Mouse (Mus musculus): ENCODE results near the gene Tshb. TPM values are rescaled to one million over a fixed set of nuclear protein-coding genes. Genes with fewer than 3 reads are reported as not detected.
A peak's percentile ranks its signal among the peaks of the same experiment; 100 is the strongest.

The Tshb gene
- not detected for total RNA-seq (2021)
- long read RNA-seq, experiment 1, result 0 reads
- long read RNA-seq, experiment 2, result 0 reads

DNA sequence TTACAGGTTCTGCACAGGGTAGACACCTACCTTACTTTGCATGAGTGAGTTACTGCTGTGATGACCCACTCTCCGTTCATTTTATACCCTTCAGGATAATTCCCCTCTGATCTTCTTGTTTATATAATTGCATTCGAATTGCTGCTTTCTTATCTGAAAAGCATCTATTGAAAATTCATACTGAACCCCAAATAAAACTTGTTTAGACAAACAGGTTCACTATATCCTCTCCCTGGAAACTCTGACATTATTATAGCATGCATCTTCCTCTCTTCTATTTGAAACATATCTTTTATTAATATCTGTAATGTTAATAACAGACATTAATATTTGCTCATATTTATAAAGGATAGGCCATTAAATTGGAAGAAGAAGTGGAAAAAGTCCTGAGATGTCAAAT is at the start of gene Tshb:
TSS of gene Tshb (minus strand) at position 101 of the 400 bp plus-strand sequence.
- DNase-seq (ENCODE audit: low spot score), result no peak

GRCm38 (mm10) chr3:102803937-102804336 is 21.4 kb upstream of the Tshb start:
- peak; percentile 75 for DNase-seq (ENCODE audit: low spot score)

DNA sequence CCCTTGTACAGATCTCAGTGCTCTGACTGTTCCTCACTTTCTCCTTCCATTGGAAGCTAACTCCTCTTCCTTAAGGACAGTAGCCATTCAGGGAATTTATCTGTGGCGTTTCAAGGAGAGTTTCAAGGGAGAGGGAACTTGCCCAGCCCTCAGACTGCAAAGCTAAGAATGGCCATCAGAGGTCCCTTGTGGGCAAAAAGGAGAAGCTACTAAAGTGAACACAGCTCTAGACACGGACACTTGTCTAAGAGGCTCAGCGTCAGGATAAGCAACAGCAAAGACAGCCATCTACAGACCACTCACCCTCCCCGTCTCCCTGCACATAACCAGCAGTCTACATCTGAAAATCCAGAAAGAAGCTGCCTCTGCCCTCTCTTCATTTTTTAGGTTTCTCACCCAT is 4.9 kb upstream of the Tshb start:
- DNase-seq (ENCODE audit: low spot score), result no peak

DNA sequence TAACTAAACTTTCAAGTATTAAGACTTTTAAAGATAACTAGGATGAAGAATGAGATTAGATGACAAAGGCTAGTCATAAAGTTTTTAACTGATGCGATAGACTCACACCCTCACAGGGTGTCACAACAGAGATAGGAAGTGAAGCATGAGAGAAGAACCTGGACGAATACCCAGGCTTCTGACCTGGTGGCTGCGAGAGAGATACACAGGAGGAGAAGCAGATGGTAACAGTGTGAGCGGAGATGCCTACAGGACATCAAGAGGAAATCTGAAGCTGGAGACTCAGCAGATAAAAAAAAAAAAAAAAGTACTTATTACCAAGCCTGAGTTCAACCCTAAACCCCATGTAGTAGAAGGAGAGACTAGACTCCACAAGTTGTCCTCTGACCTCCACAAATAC is 9.5 kb downstream of the Tshb start:
- no peak for DNase-seq (ENCODE audit: low spot score)

GRCm38 (mm10) chr3:102764850-102765249 is 17.7 kb downstream of the Tshb start:
- DNase-seq (ENCODE audit: low spot score), result no peak

DNA sequence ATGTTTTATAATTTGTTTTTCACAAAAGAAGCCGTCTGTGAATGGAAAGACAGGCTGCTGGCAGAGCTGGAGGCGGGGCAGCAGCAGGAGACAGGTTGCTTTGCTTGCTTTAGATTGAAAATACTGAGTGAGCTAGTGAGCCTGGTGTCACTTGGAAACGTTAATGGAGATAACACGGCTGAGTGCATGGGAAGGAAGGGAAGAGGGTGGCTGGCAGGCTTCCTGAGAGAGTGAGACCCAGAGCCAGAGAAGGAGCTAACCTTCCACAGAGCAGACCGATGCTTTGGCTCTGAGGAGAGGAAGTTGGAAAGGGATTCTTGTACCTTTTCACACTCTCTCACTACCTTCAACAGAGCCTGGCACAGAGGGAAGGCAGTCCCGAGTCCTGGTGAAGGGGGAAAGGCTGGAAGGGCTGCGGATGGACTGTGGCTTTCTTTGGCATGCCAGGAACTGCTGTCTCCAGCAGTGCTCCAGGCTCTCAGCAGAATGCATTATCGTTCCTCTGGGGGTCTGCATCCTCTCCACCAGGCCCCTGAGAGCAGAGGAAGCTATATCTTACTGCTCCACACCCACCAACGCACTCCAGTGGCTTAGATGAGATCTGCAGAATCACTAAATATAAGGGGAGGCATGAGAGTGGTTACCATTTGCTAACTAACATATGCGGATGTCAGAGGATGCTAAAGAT is 18.7 kb downstream of the Tshb start:
- DNase-seq (ENCODE audit: low spot score), result peak; percentile 15

GRCm38 (mm10) chr3:102762388-102762787 is 20.1 kb downstream of the Tshb start:
- no peak for DNase-seq (ENCODE audit: low spot score)

DNA sequence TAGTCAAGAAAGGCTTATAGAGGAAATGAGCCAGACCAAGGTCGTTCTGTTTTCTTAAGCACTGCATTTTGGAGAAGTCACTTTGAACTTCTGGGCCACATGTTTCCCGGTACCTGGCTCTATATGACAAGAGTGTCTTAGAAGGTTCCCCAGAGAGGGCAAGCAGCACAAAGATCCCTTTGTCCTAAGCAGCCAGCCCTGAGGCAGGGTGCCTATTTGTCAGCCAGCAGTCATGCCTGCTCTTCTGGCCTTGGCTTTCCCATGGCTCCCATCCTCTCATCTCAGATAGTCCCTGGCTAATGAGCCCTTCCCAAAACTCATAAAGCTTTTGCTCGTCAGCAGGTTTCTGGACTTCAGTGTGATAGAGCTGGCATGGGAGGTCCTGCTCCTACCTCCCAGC is 22.3 kb downstream of the Tshb start:
- DNase-seq (ENCODE audit: low spot score), result no peak

- no peak for DNase-seq (ENCODE audit: low spot score)
These were observed 25.5 kb downstream of the Tshb start for GRCm38 (mm10) chr3:102757019-102757418.

GRCm38 (mm10) chr3:102755801-102756200 is 26.7 kb downstream of the Tshb start:
- no peak for DNase-seq (ENCODE audit: low spot score)

GRCm38 (mm10) chr3:102752457-102752856 is 30.1 kb downstream of the Tshb start:
- DNase-seq (ENCODE audit: low spot score), result no peak

DNA sequence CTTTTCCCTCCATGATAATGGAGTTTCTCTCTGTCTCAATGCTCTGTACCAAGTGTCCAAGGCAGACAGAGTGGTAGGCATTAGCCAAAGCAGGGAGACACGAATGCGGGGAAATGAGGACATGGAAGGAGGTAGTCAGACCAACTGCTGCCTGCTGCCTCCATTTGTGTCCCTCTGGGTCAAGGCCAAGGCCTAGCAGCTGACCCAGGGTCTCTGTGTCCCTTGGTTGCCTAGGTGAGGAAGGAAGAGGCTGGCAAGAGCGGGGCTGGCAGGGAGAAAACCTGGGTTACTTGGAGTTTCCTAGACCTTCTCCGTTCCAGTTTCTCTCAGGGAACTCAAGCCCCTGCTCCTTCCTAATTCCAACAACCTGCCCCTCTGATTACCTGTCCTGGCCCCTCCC is 30.5 kb downstream of the Tshb start:
- DNase-seq (ENCODE audit: low spot score), result no peak

GRCm38 (mm10) chr3:102751536-102751935 is 31.0 kb downstream of the Tshb start:
- DNase-seq (ENCODE audit: low spot score), result no peak

- DNase-seq (ENCODE audit: low spot score), result no peak
These were observed 31.4 kb downstream of the Tshb start for GRCm38 (mm10) chr3:102751136-102751535.

DNA sequence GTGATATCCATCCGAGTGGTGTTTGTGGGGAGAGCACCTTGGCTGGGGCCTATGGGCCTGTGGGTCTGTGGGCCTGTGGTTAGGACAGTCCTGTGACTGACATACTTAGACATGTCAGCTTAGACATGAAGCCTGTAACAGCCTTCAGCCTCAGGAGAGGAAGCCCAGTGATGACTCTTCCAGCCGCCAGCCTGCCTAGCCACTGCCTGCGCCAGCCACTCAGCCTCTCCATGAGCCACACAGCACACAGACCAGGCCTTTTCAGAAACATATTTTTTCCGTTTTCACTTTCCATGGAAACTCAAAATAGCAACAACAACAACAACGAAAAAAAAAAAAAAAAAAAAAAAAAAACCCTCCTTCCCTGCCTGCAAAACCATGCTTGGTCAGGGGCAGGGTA is 33.8 kb downstream of the Tshb start:
- DNase-seq (ENCODE audit: low spot score), result no peak

DNA sequence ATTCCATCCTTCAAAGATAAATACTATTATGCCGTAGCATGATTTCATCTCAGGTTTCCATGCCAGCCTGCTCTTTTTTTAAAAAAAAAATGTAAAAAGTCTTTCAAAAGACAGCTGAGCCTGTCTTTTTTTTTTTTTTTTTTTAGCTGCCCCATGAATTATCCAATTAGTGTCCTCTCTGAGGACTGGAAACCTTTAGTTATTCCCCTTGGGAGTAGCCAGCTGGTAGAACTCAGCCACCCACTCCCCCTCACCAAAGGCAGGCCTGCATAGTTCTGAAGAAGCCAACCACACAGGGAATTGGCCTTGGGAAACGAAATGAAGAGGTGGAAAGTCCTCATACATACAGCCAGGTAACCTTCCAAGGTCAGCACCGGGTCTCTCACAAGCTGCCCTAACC is 34.5 kb downstream of the Tshb start:
- DNase-seq (ENCODE audit: low spot score), result no peak

- DNase-seq (ENCODE audit: low spot score), result no peak
These were observed 36.3 kb downstream of the Tshb start for GRCm38 (mm10) chr3:102746174-102746573.

DNA sequence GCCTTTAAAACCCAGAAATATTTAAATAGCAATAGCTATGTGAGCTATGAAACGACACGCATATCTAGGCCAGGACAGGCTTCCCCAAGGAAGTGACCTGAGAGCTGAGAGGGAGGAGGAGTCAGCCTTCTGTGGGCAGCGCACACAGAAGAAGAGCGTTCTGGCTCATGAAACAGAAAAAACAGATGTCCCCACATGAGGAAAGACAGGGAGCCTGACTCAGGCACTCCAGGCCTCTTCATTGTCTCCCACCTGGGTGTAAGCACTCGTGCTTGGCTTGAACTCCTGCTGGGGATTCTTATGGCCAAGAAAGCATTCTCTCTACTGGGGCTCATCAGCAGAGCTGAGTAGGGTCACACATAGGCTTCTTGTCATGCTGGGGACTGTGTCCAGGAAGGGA is 37.9 kb downstream of the Tshb start:
- DNase-seq (ENCODE audit: low spot score), result peak; percentile 22

- no peak for DNase-seq (ENCODE audit: low spot score)
These were observed 38.6 kb downstream of the Tshb start for GRCm38 (mm10) chr3:102743781-102744471.

GRCm38 (mm10) chr3:102743202-102743601 is 39.3 kb downstream of the Tshb start:
- no peak for DNase-seq (ENCODE audit: low spot score)

DNA sequence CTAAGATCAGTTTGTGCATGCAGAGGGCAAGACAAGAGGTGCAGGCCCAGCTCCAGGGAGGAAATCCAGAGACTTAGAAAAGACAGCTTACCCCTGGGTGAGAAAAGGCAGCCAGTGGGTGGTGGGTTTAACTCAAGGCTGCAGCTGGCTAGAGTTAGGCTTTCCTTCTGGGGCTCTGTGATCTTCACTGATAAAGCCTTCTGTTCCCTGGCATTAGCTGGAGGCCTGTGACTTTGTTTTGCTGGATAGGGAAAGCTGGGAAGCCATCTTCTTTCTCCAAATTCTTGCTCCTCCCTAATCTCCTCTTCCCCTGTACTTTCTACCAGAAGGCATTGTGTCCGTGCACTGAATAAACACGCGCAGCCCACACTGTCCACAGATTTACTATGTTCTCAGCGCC is 39.8 kb downstream of the Tshb start:
- no peak for DNase-seq (ENCODE audit: low spot score)

GRCm38 (mm10) chr3:102738926-102739325 is 43.6 kb downstream of the Tshb start:
- no peak for DNase-seq (ENCODE audit: low spot score)
